Mouse (Mus musculus) megakaryocyte-erythroid progenitor cell, adult 5-6 weeks (primary cell): ENCODE results near the gene Ccdc12. TPM values are rescaled to one million over a fixed set of nuclear protein-coding genes. Genes with fewer than 3 reads are reported as not detected.

Source experiments
- ATAC-seq: replicated peaks from 2 replicates; pipeline ENCODE4 v1.8.0; 2016; ENCODE audit warnings: mild to moderate bottlenecking, inconsistent platforms; ENCODE audit not compliant: severe bottlenecking, poor library complexity, low FRiP score, low TSS enrichment
- total RNA-seq, 2 experiments: library from RNA; stranded (forward) in 1 of 2; stranded (reverse) in 1 of 2; fragments of 200-1000, 215-1000 nt in 1 of 2; fragments of >200 nt in 1 of 2; fragmentation: Nextera tagmentation in 1 of 2; gene quantifications; 2 replicates each; pipeline ENCODE4 v1.2.3; 2014 to 2017

The Ccdc12 gene
- total RNA-seq, 2 experiments from 2014 or later = 70.8 to 110 TPM

- no peak for ATAC-seq
Measured at GRCm38 (mm10) chr9:110696427-110696826, 40.1 kb downstream of the Ccdc12 start.

- no peak for ATAC-seq
Measured at GRCm38 (mm10) chr9:110697465-110697864, 41.2 kb downstream of the Ccdc12 start.

GRCm38 (mm10) chr9:110699574-110699973, 43.3 kb downstream of the Ccdc12 start:
- 0 out of 2 replicates have a peak, but pooled peaks have one; percentile 50 for ATAC-seq

GRCm38 (mm10) chr9:110701114-110702032, 45.1 kb downstream of the Ccdc12 start:
- no peak for ATAC-seq

- ATAC-seq = peak; percentile 62; the same call in 1 of the 2 replicates
Measured at GRCm38 (mm10) chr9:110702848-110703247, 46.5 kb downstream of the Ccdc12 start.

- no peak for ATAC-seq
Measured at GRCm38 (mm10) chr9:110703951-110704350, 47.6 kb downstream of the Ccdc12 start.

GRCm38 (mm10) chr9:110706784-110707183, 50.5 kb downstream of the Ccdc12 start:
- ATAC-seq = no peak

- peak; percentile 94 for ATAC-seq
Measured at GRCm38 (mm10) chr9:110709640-110710258, 53.4 kb downstream of the Ccdc12 start.

GRCm38 (mm10) chr9:110711532-110711931, 55.2 kb downstream of the Ccdc12 start:
- no peak for ATAC-seq

- no peak for ATAC-seq
Measured at GRCm38 (mm10) chr9:110711996-110712395, 55.7 kb downstream of the Ccdc12 start.

GRCm38 (mm10) chr9:110712545-110712944, 56.2 kb downstream of the Ccdc12 start:
- ATAC-seq = no peak

- no peak for ATAC-seq
Measured at GRCm38 (mm10) chr9:110713389-110713788, 57.1 kb downstream of the Ccdc12 start.

GRCm38 (mm10) chr9:110715426-110715825, 59.1 kb downstream of the Ccdc12 start:
- no peak for ATAC-seq

GRCm38 (mm10) chr9:110716775-110717174, 60.5 kb downstream of the Ccdc12 start:
- peak; percentile 71 for ATAC-seq

GRCm38 (mm10) chr9:110718071-110718470, 61.8 kb downstream of the Ccdc12 start:
- no peak for ATAC-seq

- no peak for ATAC-seq
Measured at GRCm38 (mm10) chr9:110718810-110719209, 62.5 kb downstream of the Ccdc12 start.

- no peak for ATAC-seq
Measured at GRCm38 (mm10) chr9:110719977-110720376, 63.7 kb downstream of the Ccdc12 start.

- no peak for ATAC-seq
Measured at GRCm38 (mm10) chr9:110722060-110722459, 65.8 kb downstream of the Ccdc12 start.

- ATAC-seq = no peak
Measured at GRCm38 (mm10) chr9:110725721-110726135, 69.4 kb downstream of the Ccdc12 start.

GRCm38 (mm10) chr9:110726867-110727266, 70.6 kb downstream of the Ccdc12 start:
- ATAC-seq = no peak
